Mouse (Mus musculus) lung, embryonic 14.5 days (tissue): ENCODE results near the gene Nol9. TPM values are rescaled to one million over a fixed set of nuclear protein-coding genes. Genes with fewer than 3 reads are reported as not detected.
A peak's percentile ranks its signal among the peaks of the same experiment; 100 is the strongest.

Source experiments
- ATAC-seq: fragments of 200-750 bp; cut with Nextera tagmentation; 2 replicates; pipeline ENCODE4 v1.8.0; 2017; ENCODE audit warnings: mild to moderate bottlenecking, moderate TSS enrichment, moderate library complexity; ENCODE audit not compliant: insufficient read depth
- DNase-seq: peaks from one replicate; pipeline ENCODE4 v3.0.0-alpha.2; 2015
- H3K27ac ChIP-seq: fragments of 300-500 bp; sonication (generic); 2 replicates; pipeline ENCODE4 v1.5.1; 2014; ENCODE audit warnings: low read depth, mild to moderate bottlenecking, moderate library complexity
- H3K27me3 ChIP-seq: fragments of 300-500 bp; sonication (generic); 2 replicates; pipeline ENCODE4 v1.6.1; 2014; ENCODE audit warnings: low read length, control low read depth; ENCODE audit not compliant: insufficient read depth
- H3K36me3 ChIP-seq: fragments of 300-500 bp; sonication (generic); 2 replicates; pipeline ENCODE4 v1.6.1; 2014; ENCODE audit warnings: control low read depth; ENCODE audit not compliant: insufficient read depth
- H3K4me1 ChIP-seq: fragments of 300-500 bp; sonication (generic); 2 replicates; pipeline ENCODE4 v1.6.1; 2014; ENCODE audit warnings: antibody characterized with exemption, control low read depth; ENCODE audit not compliant: insufficient read depth
- H3K4me2 ChIP-seq: fragments of 300-500 bp; sonication (generic); 2 replicates; pipeline ENCODE4 v1.6.1; 2014; ENCODE audit warnings: mild to moderate bottlenecking
- H3K4me3 ChIP-seq: fragments of 300-500 bp; sonication (generic); 2 replicates; pipeline ENCODE4 v1.5.1; 2014; ENCODE audit warnings: low read depth, low read length
- H3K9ac ChIP-seq: fragments of 300-500 bp; sonication (generic); 2 replicates; pipeline ENCODE4 v1.6.1; 2014
- H3K9me3 ChIP-seq: fragments of 300-500 bp; sonication (generic); 2 replicates; pipeline ENCODE4 v1.6.1; 2016; ENCODE audit warnings: low read depth, low read length, control low read depth
- CTCF ChIP-seq: IDR thresholded peaks from 2 replicates; pipeline ENCODE4 v1.5.1; 2016; ENCODE audit warnings: antibody characterized with exemption, low read depth
- WGBS: fragments of 180-500 bp; shearing (Covaris S2); extraction: QIAGEN DNeasy Blood & Tissue Kit; methylation state at CpG from one replicate; pipeline ENCODE4 v1.1.7; 2014; 5-methylcytosine and 5-hydroxymethylcytosine counted together
- polyA plus RNA-seq: library from polyadenylated mRNA; unstranded; fragments of >200 nt; fragmentation: Nextera tagmentation; extraction: Ambion mirVana; gene quantifications from 2 replicates; pipeline ENCODE4 v1.2.1, GENCODE M21; 2014

Gene Nol9
- polyA plus RNA-seq, 1 experiment from 2014 or later: 42.9 TPM

DNA sequence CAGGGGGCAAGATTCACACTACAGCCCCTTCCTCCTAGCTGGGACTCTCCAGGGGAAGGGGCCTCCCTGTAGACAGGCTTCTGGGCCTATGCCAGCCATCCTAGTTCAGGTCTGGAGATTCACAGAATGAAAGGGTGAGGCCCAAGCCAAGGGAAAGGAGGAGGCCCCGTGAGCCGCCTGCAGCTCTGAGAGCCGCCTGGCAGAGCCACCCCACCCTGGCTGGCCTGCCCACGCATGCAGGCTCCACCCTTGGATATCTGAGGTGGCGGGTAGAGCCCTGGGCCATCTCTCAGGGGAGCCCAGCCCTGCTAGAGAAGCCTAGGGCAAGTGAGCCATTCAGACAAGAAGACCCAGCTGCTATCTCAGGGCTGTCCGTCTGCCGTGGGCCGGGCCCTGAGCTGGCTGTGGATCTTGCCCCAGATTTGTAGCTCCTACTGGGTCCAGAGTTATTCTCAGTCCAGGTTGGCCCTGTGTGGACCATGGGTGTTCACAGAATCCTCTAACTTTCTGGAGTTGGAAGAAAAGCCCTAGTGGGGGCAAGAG is 53.7 kb downstream of the Nol9 start:
- ATAC-seq: no peak
- no peak for DNase-seq
- H3K4me1 ChIP-seq: peaks cover 7% of the 10 kb centered on the region; the same call in 1 of the 2 replicates
- no peaks in the 10 kb centered on the region for H3K27me3 ChIP-seq
- H3K4me2 ChIP-seq: no peak overlapping the region; the same call in 1 of the 2 replicates
- peaks cover 4% of the 10 kb centered on the region; the same call in 1 of the 2 replicates for H3K36me3 ChIP-seq
- H3K4me3 ChIP-seq: no peak overlapping the region
- H3K27ac ChIP-seq: peak overlapping the region; percentile 16; the same call in 1 of the 2 replicates
- WGBS: 60% methylated on average over 8 of the region's 8 CpGs
- H3K9me3 ChIP-seq: no peaks in the 10 kb centered on the region
- no peak overlapping the region for H3K9ac ChIP-seq
- TF ChIP-seq CTCF: no peak

GRCm38 (mm10) chr4:152094233-152094632 is 55.1 kb downstream of the Nol9 start:
- Histone ChIP-seq H3K4me1 (no peaks in the 10 kb centered on the region; the same call in 1 of the 2 replicates), H3K27me3 (no peaks in the 10 kb centered on the region), H3K36me3 (peaks cover 4% of the 10 kb centered on the region; the same call in 1 of the 2 replicates), H3K9ac (no peak overlapping the region), H3K9me3 (no peaks in the 10 kb centered on the region), H3K27ac (no peak overlapping the region), H3K4me3 (no peak overlapping the region), H3K4me2 (no peak overlapping the region)
- TF ChIP-seq CTCF: no peak
- no peak for DNase-seq
- WGBS: 79% methylated on average over 12 of the region's 12 CpGs
- no peak for ATAC-seq

DNA sequence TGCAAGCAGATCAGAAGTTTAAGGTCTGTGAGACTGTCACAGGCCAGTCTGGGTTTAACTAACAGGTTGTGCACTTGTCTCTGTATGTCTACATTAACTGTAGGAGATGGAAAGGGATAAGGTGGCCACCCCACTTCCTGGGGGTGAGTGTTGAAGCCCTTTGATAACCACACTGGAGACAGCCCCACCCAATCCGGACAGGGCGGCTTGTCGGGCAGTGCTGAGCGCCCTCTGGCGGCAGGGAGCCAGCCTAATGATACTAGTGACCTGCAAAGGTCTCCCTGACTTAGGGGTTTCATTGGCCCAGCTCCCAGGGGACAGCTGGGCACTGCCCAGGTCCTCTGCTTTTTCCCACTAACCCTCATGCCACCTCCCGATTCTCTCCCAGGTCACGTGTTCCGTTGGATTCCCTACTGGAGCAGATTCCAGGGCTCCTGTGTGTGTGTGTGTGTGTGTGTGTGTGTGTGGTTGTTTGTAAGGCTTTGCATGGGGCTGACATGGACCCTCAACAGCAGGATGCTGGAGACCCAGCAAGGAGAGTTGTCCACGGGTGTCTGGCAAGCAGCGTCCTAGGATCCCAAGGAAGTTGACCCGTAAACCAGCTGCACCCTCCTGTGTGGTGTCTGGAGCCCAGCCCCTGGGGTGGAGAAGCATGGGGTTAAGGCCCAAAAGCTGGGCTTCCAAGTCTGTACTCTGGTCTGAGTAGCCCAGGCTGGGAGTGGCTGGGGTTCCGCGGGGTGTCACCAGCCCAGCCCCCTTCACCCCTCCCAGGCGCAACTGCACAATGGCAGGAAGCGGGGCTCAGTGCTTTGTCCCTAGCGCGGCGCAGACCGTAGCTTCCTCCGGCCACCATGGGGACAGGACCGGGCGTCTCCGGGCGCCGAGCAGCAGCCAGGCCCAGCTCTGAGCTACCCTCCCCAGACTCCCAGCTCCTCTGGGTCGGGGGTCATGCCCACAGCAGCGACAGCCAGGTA is 57.1 kb downstream of the Nol9 start:
- 31% methylated on average over 27 of the region's 27 CpGs for WGBS
- H3K27ac ChIP-seq: peak overlapping the region; percentile 78
- H3K36me3 ChIP-seq: no peaks in the 10 kb centered on the region; the same call in 1 of the 2 replicates
- H3K4me3 ChIP-seq: peak overlapping the region; percentile 33
- ATAC-seq (peak; percentile 62), DNase-seq (peak; percentile 80)
- H3K4me2 ChIP-seq: peak overlapping the region; percentile 38
- no peaks in the 10 kb centered on the region for H3K27me3 ChIP-seq
- no peaks in the 10 kb centered on the region; the same call in 1 of the 2 replicates for H3K4me1 ChIP-seq
- H3K9ac ChIP-seq: peak overlapping the region; percentile 52
- H3K9me3 ChIP-seq: no peaks in the 10 kb centered on the region
- peak; percentile 76 for TF ChIP-seq CTCF

- Histone ChIP-seq H3K27ac (peak overlapping the region; percentile 78), H3K4me1 (no peaks in the 10 kb centered on the region; the same call in 1 of the 2 replicates), H3K4me3 (peak overlapping the region; percentile 33), H3K4me2 (peak overlapping the region; percentile 38), H3K9ac (peak overlapping the region; percentile 52), H3K9me3 (no peaks in the 10 kb centered on the region), H3K36me3 (peaks cover 1% of the 10 kb centered on the region), H3K27me3 (no peaks in the 10 kb centered on the region)
- WGBS: 47% methylated on average over 6 of the region's 6 CpGs
- ATAC-seq (peak; percentile 24; the same call in 1 of the 2 replicates), DNase-seq (no peak)
- TF ChIP-seq CTCF: no peak
These were observed 57.8 kb downstream of the Nol9 start for GRCm38 (mm10) chr4:152096927-152097326.

DNA sequence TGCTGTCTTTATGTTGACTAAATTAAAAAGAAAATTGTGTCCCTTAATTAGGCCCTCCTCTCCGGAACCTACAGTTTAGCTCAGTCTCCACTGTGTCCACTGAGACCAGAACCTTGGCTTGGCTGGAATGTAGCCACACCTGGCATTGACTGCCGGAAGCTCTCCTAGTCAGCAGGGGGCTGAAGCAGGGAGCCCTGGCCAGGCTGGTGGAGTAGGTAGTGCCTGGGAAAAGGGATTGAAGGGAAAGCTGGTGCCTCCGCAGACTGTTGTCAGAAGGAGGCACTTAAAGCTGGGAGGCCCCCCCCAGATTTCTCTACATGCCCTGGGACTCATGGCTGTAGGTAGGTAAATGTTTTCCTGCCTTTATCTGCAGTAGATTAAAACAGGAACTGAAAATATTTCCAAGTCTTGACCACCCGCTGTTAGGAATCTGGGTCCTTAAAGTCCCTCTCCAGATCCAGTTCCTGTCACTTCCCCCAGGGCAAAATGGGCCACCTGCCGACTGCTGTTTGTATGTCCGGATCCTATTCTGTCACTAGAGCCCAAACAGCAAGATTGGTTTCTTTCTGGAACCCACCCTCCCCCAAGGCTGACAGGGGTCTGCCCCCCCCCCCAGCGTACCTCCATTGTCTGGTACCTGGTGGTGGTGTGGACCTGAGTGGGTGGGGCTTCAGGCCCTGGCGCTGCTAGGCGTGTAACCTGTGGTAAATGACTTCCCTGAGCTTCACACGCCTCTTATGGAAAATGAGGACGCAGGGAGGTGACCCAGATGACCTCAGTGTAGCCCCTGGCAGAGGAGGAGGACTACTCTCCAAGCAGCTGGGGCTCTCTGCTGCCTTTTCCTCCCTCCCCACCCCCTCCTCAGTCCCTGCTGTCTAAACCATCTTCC is 59.0 kb downstream of the Nol9 start:
- Histone ChIP-seq H3K9me3 (no peaks in the 10 kb centered on the region), H3K27me3 (no peaks in the 10 kb centered on the region), H3K4me3 (peak overlapping the region; percentile 33; the same call in 1 of the 2 replicates), H3K4me2 (peak overlapping the region; percentile 38), H3K4me1 (no peaks in the 10 kb centered on the region), H3K36me3 (peaks cover 14% of the 10 kb centered on the region), H3K27ac (peak overlapping the region; percentile 25; the same call in 1 of the 2 replicates), H3K9ac (no peak overlapping the region)
- 25% methylated on average over 11 of the region's 11 CpGs for WGBS
- ATAC-seq (no peak), DNase-seq (peak; percentile 42)
- no peak for TF ChIP-seq CTCF

DNA sequence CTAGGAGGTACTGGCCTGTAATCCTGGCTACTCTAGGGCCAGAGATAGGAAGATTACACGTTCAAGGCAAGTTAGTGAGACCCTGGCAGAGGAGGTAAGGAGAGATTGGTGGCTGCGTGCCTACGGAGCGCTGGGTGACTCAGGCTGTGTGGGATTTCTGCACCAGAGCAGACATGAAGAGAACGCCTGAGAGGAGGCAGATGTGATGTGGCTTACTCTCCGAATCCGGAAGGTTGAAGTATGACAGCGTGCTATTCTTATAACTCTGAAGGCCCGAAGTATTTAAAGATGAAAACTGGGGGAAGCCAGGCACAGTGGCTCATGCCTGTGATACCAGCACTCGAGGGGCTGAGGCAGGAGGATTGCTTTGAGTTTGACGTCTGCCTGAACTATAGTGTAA is 61.4 kb downstream of the Nol9 start:
- DNase-seq (no peak), ATAC-seq (no peak)
- H3K9ac ChIP-seq: no peak overlapping the region; the same call in 1 of the 2 replicates
- H3K4me3 ChIP-seq: no peak overlapping the region
- TF ChIP-seq CTCF: no peak
- 69% methylated on average over 11 of the region's 11 CpGs for WGBS
- H3K9me3 ChIP-seq: no peaks in the 10 kb centered on the region
- H3K27ac ChIP-seq: peak overlapping the region; percentile 70; the same call in 1 of the 2 replicates
- no peaks in the 10 kb centered on the region for H3K27me3 ChIP-seq
- peaks cover 32% of the 10 kb centered on the region for H3K36me3 ChIP-seq
- no peaks in the 10 kb centered on the region for H3K4me1 ChIP-seq
- H3K4me2 ChIP-seq: no peak overlapping the region
